Mouse (Mus musculus) G1E (cell line): Measurements from ENCODE around the gene Mxd1.

Experiments used
- CTCF ChIP-seq: IDR thresholded peaks from 2 replicates; pipeline ENCODE4 v1.5.1; 2012; ENCODE audit warnings: low read depth, low read length, inconsistent platforms, mixed read lengths
- GATA1 ChIP-seq: IDR thresholded peaks from 2 replicates; pipeline ENCODE4 v1.6.1; 2012; ENCODE audit warnings: borderline replicate concordance, low read length, inconsistent platforms, mixed read lengths
- GATA2 ChIP-seq: IDR thresholded peaks from 2 replicates; pipeline ENCODE4 v1.6.1; 2012; ENCODE audit warnings: low read depth, low read length, inconsistent platforms, borderline replicate concordance

GRCm38 (mm10) chr6:86697903-86698302 is 28.9 kb upstream of the Mxd1 start:
- TF ChIP-seq CTCF: no peak
- no peak for TF ChIP-seq GATA2
- TF ChIP-seq GATA1: no peak
